Mouse (Mus musculus): Measurements from ENCODE around the gene Ccdc65.

Ccdc65 gene

DNA sequence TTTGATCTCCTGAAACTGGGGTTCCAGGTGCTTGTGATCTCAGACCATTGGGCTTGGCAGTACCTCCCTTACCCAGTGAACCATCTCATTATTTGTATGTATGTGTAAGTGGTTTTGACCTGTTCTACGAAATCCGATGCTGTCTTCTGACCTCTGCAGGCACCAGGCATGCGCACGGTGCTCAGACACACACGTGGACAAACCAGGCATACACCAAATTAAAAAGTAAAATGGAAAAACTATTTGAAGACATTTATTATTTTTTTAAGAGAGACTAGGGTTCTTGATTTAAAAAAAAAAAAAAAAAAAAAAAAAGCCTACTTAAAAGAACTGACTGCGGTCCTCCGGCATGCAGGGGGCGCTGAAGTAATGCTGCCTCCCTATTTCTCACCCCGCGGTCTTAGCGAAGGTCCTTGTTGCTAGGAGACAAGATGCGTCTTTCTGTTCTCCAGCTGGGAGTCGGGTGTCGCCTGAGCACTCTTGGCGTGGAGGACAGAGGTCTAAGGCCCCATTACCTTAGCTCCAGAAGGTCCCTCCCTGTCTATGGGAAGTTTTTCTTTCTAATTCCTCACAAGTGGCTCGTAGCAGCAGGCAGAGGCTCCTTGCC, at the start of gene Ccdc65:
Gene Ccdc65 (plus strand): TSS at position 442 of the 607 bp plus-strand sequence.
- peak; percentile 71 for DNase-seq (ENCODE audit: low spot score)

DNA sequence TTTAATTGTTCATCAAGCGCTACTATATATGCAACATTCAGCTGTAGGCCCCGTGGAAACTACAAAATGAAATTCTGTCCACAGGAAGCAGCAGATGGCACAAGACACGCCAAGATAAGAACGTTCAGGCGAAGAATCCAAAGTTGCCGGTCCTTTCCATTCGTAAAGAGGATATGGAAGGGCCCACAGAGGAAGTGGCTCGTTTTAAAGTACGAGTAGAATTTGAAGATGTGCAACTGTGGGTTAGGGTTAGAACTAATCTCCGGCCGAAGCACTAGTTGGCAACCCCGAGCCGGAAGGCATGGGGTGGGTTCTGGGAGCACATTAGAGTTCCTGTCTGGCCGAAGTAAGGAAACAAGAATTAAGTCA, 45.8 kb upstream of the Ccdc65 start:
- peak; percentile 53 for DNase-seq (ENCODE audit: low spot score)

DNA sequence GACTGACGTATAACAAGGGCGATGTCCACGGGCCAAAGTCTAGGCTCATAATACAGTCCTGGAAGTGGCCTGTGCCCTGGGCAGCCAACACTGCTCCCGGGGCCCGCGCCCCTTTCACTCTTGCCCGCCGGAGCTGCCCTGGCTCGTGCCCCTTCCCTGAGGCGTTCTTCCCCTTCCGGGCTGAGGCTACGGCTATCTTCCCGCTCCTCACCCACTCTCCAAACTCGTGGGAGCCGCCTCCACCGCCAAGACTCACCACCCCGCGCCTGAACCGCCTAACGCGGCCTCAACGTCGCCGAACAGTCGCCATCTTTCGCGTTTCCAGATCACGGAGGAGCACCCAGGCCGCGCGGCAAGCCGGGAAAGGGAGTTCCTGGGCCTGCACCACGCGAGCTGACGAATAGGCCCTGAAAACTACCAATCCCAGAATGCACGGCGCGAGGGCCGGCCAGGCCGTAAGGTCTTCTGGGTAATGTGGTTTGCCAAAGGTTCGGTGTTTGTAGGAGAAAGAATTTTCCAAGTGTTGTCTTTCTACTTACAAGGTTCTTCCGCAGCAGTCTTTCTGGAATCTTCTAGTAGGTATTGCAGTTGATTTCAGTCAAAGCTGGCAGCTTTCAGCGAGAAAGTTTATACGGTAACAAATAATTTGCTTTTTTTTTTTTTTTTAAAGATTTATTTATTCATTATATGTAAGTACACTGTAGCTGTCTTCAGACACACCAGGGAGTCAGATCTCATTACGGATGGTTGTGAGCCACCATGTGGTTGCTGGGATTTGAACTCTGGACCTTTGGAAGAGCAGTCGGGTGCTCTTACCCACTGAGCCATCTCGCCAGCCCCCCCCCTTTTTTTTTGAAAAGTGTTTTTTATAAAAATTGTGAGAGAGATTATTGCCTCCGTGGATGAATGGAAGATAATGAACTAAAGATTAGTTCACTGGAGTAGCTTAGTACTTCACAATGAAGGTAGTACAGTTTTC, 45.2 kb upstream of the Ccdc65 start, which contains the start of gene Ddx23:
Gene Ddx23 (minus strand): TSS at position 328 of the 979 bp plus-strand sequence.
- peak; percentile 95 for DNase-seq (ENCODE audit: low spot score)

DNA sequence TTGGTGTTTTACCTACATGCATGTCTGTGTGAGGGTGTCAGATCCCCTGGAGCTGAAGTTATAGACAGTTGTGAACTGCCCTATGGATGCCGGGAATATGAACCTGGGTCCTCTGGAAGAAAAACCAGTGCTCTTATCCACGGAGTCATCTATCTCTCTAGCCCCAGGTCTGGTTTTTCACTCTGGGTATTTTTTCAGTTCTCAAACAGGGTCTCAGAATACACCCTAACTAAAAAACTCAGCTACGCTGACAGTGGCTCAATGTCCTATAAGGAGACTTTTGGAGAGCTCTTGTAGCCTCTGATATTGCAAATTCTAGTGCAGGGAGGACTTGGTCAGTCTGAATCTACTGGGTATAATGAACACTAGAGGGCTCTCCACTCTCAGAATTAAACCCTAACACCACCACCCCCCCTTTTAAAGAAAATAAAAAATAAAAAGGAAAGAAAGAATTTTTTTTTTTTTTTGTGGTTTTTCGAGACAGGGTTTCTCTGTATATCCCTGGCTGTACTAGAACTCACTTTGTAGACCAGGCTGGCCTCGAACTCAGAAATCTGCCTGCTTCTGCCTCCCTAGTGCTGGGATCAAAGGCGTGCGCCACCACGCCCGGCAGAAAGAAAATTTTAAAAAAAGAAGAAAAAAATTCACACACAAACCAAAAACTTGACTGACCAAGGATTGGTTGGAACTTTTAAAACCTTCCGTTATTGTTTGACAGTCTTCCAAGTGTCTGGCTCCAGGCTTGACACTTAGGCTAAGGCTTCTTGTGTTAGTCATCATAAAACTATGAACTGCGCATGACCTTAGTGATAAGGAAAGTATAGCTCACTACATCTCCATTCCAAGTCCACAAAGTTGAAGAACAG, 43.7 kb upstream of the Ccdc65 start:
- DNase-seq (ENCODE audit: low spot score): no peak

DNA sequence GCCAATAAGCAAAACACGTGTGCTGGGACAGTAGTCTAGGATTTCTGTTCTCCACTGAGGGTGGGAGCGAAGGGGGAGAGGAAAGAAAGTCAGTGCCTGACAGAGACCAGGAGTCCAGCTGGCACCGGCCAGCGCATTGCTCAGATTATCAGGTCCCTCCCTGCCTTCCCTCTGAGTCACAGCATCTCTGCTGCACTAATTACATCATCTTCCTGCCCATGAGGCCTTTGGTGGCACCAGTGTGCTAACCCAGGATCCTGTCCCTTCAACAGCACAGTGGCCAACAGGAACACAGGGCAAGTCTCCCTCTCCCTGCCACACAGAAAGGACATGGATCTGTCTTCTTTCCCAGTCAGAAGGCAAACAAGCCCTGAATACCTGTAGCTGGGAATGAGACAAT, 35.4 kb upstream of the Ccdc65 start:
- no peak for DNase-seq (ENCODE audit: low spot score)

DNA sequence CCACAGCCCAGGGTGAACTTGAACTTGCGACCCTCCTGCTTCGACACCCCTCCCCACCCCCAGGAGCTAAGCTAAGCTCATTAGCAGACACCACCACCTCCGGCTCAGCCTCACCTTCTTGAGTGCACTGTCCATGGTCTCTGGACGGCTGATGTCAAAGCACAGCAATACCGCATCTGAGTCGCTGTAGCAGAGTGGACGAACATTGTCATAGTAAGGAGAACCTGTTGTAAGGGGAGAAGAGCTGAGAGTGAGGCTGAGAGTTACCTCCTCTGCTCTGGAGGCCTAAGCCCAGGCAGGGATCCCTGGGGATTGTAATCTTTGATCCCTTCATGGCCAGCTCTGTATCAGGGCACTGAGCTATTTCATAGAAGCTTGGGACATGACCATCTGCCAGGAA, 34.3 kb upstream of the Ccdc65 start:
- no peak for DNase-seq (ENCODE audit: low spot score)

DNA sequence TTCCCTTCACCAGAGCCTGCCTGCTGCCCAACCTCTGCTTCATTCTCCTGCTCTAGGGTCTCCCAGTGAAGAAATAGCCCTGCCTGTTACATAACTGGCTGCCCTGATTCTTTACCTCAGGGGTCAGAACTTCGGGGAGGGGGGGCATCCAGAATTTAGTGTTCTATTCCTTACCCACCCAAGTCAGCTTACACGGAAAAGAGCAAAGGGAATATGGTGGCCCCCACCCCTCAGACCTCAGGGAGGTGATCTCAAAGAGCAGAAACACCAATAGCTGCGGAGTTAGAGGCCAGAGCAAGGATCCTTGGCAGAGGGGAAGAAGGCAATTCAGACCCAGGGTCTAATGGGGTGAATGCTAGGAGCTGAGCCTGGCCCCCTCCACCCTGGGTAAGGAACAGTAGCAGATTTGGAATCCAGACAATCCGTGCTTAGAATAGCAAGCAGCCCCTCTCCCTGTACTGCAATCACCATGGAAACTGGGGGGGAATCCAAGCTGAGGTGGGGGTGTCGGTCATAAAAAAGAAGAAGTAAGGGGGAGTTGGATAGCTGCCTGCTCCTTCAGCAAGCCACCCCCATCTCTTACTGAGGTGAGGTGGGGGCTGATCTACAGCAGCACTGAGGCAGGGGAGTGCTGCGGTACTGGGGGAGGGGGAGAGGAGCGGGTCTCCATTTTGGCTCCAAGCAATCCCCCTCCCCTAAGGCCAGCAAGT, 33.6 kb upstream of the Ccdc65 start:
- DNase-seq (ENCODE audit: low spot score): no peak

DNA sequence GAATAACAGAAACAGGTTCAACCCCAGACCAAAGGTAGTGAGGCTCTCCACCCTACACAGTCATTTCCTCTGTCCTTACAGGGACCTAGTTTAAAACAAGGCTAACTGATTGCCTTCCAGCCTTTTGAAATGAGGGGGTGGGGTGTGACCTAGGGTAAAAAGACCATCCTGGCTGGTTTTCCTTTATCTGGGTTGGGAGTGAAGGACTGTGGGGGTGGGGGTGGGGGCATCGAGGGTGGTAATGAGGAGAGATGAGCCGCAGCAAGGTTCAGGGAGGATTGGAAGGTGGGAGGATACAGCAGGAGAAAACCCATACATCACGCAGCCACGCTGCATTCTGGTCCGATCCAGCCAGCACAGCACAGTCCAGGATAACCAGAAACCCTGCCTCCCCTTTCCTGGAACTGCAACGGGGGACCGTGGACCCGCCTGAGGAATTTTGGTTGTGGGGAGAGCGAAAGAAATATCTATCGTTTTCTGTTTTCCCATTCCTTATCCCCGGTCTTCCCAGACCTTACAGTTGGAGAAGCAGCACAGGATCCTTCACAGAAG, 32.9 kb upstream of the Ccdc65 start:
- no peak for DNase-seq (ENCODE audit: low spot score)

DNA sequence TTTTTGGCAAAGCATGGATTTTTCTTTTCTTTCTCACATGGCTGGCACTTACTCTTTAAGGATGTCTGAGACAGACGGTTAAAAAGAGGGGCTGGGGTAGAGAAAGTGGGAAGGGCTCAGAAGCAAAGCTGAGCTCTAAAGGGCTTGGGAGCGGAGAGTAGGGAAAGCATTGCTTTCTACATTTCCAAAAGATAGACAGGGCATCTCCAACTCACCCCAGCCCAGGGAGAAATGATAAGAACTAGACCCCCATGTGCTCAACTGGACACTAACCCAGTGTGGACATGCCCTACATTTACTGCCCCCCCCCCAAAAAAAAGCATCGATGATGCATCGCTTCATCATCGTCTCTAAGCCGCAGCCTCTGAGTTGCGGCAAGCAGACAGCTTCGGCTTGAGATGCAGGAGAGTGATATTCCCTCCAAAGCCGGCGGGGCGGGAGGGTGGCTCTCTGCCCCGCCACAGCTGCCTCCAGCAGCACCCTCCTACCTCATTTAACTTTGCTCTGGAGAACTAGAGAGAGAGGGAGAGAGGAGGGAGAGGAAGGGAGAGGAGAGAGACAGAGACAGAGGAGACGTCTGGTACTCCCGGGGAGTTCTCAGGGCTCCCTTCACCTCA, 32.3 kb upstream of the Ccdc65 start:
- DNase-seq (ENCODE audit: low spot score): no peak

DNA sequence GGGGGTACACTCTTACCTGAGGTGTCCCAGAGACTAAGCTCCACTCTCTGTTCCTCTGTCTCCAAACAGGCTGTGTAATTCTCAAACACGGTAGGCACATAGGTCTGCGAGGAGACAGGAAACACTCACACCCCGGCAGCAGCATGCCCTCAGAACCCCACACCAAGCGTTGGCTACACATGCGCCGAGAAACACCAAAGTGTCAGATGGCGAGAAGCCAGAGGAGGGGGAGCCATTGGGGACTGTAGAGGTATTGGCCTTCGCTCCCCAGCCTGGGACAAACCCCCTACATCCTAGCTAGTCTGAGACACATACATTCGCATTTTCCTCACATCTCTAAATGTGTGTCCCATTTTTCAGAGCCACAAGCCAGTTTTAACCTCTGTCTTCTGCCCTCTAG, 31.5 kb upstream of the Ccdc65 start:
- DNase-seq (ENCODE audit: low spot score): peak; percentile 62

DNA sequence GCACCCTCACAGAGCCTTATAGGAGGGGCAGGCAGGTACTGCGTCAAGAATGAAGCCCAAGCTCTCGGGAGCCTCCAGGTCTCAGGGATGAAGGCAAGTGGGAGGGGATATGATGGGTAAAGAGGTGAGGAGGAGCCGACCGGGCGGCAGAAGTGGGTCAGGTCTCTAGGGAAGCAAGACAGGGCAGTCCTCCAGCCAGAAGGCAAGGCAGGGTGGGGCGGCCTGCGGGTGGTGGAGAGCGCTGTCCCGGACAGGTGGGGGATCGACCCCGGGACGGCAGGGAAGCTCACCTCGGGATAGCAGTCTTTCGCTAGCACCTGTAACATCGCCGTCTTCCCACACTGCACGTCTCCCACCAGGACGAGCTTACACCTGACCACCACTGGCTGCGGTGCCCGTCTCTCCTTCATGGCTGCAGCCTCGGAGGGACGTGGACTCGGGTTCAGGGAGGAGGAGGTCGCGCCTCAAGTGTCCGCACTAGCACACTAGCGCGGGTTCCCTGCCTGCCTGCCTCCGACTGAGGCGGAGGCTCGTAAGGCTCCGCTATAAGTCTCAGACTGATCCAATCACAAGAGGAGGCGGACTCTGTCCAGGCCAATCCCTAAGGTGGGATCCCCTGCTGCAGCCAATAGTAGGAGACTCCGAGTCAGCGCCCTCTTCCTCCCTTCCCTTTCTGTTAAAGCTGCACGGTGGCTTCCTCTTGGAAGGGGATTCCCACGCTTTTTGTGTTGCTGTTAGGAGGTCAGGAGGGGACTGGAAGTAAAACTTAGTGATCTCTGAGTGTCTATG, 30.9 kb upstream of the Ccdc65 start, which contains the start of gene Rnd1:
Gene Rnd1 (minus strand): TSS at position 522 of the 789 bp plus-strand sequence.
- DNase-seq (ENCODE audit: low spot score): peak; percentile 63

DNA sequence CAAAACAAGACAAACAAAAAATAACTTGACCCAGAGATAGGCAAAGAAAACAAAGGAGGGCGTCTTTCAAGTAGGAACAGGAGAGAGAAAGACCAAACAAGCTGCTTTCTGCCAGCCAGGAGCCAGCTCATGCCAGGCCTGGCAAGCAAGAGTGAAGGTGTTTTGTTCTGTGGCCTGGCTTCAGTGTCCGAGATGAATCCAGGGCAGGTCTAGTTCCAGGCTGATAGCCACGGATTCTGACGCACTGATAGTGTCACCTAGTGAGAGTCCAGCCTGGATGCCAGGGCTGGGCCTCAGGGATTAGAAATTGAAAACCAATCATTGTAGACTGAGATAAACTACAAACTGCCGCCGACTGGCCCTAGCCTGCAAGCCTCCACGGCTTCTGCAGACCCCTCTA, 30.0 kb upstream of the Ccdc65 start:
- no peak for DNase-seq (ENCODE audit: low spot score)

DNA sequence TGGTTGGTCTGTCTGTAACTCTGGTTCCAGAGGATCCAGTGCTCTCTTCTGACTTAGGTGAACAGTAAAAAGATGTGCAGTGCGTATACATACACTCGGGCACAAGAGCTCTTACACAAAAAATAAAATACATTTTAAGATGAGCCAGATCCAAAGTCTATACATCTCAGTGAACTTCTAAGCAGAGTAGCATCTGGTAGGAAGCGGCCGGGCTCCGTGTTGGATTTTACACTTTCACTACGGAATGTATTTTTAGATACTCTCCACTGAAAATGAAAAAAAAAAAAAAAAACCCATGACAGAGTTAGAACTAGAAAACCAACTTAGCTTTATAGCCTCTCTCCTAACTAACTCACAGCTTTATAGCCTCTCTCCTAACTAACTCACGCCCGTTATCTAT, 27.3 kb upstream of the Ccdc65 start:
- DNase-seq (ENCODE audit: low spot score): no peak

DNA sequence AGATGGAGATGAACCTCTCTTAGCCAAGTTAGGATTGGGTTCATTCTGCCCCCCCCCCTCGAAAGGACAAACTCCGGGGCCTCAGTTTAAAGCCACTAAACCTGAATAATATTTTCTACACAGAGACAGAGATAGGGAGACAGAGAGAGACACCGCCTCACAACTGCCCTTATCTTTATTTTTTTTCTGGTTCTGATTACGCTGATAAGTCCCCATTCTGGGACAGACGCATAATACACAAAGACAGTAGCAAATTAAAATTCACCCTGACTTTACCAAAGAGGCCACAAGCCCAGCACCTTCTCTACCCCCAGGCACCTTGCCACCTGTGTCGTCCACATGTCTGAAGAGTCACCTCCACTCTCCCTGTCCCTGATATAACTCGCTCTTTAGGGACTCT, 26.4 kb upstream of the Ccdc65 start:
- no peak for DNase-seq (ENCODE audit: low spot score)

DNA sequence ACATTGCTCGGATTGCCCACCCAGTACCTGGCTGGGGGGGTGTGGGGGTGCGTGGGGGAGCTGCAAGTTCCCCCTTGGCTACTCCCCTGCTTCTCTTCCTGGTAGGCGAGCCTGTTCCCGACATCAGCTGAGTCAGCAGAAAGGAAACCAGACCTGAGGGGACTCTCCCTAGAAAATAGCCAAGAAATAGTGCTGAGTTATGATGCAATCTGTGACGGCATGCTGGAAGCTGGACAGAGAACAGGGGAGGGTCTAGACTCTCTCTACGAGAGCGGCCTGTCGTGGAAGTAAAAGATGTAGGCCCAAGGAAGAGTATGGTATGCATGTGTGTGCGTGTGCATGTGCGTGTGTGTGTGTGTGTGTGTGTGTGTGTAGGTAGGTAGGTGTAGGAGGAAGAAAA, 24.8 kb upstream of the Ccdc65 start:
- no peak for DNase-seq (ENCODE audit: low spot score)

DNA sequence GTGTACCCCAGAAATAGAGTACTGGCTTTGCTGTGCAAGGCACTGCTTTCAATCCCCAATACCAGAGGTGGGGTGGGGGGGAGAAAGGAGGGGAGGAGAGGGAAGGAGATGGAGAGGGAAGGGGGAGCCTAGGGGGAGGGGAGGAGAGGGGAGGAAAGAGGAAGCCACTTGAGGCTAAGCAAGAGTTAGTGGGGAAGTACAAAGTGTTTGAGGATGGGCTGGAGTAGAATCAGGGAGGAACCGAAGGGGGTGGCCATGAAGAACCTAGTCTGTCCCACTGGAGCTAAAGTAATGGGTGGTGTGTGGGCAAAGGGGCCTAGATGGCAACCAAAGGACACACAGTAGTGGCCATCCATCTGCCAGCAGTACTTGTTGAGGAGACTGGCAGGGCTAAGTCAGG, 24.3 kb upstream of the Ccdc65 start:
- DNase-seq (ENCODE audit: low spot score): no peak

DNA sequence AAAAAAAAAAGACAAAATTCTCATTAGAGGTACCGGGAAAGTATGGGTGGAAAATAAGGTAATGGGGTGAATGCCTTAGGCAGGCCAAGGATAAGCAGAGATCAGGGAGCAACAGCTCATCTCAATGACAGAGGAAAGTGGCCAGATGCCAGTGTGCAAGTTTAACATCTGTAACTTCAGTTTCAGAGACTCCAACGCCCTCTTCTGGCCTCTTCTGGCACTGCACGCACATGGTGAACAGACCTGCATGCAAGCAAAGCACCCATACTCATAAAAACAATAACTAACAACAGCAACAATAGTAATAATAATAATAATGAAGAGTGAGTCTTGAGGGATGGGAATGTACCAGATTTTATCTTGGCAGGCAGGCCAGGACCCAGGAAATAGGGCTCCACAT, 22.1 kb upstream of the Ccdc65 start:
- no peak for DNase-seq (ENCODE audit: low spot score)

DNA sequence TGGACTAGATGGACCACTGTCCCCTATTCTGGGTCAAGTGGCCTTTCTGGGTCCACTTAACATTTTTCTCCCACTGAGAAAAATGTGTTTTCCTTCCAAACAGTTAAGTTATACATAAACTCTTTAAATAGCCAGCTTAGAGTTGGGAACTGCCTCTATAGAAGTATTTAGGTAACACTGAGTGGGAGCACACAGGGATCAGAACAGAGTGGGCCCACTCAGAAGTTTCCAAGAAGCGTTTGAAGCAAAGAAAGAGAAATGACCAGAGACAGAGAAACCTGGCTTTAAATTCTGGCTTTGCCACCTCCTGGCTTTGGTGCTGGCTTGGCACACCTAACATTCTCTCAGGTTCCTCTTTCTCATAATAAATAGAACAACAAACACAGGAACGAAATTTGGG, 18.3 kb upstream of the Ccdc65 start:
- no peak for DNase-seq (ENCODE audit: low spot score)

DNA sequence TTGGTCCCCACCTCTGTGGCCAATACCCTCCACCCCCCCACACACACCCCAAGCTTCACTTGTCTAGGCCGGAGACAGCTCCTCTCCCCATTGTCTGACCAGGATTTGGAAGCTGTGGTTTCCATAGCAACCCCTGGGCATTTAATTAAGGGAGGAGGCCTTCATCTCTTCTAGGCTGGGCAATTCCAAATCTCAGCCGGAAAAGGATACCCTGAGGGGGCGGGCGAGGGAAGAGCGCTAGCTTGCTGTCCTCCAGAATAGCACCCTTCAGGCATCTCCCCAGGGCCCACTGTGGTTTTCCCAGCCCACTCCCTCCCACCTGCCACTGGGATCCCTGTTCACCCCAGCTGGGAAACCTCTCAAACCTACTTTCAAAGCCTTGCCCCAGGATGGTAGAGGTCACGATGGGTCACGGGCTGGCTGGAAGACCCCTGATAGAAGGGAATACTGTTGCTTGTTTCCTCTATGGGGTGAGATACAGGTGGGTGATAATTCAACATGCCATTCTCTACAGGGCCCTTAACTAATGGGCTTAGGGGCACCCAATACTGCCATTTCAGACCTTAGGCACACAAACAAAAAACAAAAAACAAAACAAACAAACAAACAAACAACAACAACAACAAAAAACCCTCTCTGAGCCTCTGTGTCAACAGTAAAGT, 16.4 kb upstream of the Ccdc65 start:
- no peak for DNase-seq (ENCODE audit: low spot score)
